Mouse (Mus musculus): ENCODE data around the gene Arpc5.
"Not testable (repeated sequence)": the region's sequence is repeated elsewhere in the genome, so short reads cannot be mapped to it uniquely, and the experiment has no call there.

Arpc5 gene

GRCm38 (mm10) chr1:152766032-152766772, at the start of gene Arpc5, which contains the start of gene Rgl1:
TSS of gene Arpc5 (plus strand) at chr1:152766542.
TSS of gene Rgl1 (minus strand) at chr1:152766351.
- ATAC-seq (ENCODE audit: low TSS enrichment) = peak; percentile 86

GRCm38 (mm10) chr1:152717329-152717728, 49.0 kb upstream of the Arpc5 start:
- ATAC-seq (ENCODE audit: low TSS enrichment) = no peak

GRCm38 (mm10) chr1:152718200-152718599, 48.1 kb upstream of the Arpc5 start:
- no peak for ATAC-seq (ENCODE audit: low TSS enrichment)

- ATAC-seq (ENCODE audit: low TSS enrichment) = no peak
Observed at GRCm38 (mm10) chr1:152720969-152721368, 45.4 kb upstream of the Arpc5 start.

- no peak for ATAC-seq (ENCODE audit: low TSS enrichment)
Observed at GRCm38 (mm10) chr1:152721535-152722198, 44.7 kb upstream of the Arpc5 start.

GRCm38 (mm10) chr1:152724286-152724685, 42.1 kb upstream of the Arpc5 start:
- no peak for ATAC-seq (ENCODE audit: low TSS enrichment)

- ATAC-seq (ENCODE audit: low TSS enrichment) = no peak
Observed at GRCm38 (mm10) chr1:152726095-152726494, 40.2 kb upstream of the Arpc5 start.

GRCm38 (mm10) chr1:152727604-152728236, 38.6 kb upstream of the Arpc5 start:
- no peak for ATAC-seq (ENCODE audit: low TSS enrichment)

GRCm38 (mm10) chr1:152738793-152739192, 27.5 kb upstream of the Arpc5 start:
- ATAC-seq (ENCODE audit: low TSS enrichment) = no peak

- no peak for ATAC-seq (ENCODE audit: low TSS enrichment)
Observed at GRCm38 (mm10) chr1:152739374-152739773, 27.0 kb upstream of the Arpc5 start.

- no peak for ATAC-seq (ENCODE audit: low TSS enrichment)
Observed at GRCm38 (mm10) chr1:152743095-152743826, 23.1 kb upstream of the Arpc5 start.

GRCm38 (mm10) chr1:152746426-152746825, 19.9 kb upstream of the Arpc5 start:
- peak; percentile 55 for ATAC-seq (ENCODE audit: low TSS enrichment)

- no peak for ATAC-seq (ENCODE audit: low TSS enrichment)
Observed at GRCm38 (mm10) chr1:152749276-152749675, 17.1 kb upstream of the Arpc5 start.

GRCm38 (mm10) chr1:152750312-152750965, 15.9 kb upstream of the Arpc5 start, which contains the start of gene Apobec4:
TSS of gene Apobec4 (plus strand) at chr1:152750551.
- ATAC-seq (ENCODE audit: low TSS enrichment) = peak; percentile 90

GRCm38 (mm10) chr1:152761791-152762190, 4.6 kb upstream of the Arpc5 start:
- ATAC-seq (ENCODE audit: low TSS enrichment) = no peak

GRCm38 (mm10) chr1:152766804-152767748, 734 bp downstream of the Arpc5 start:
- ATAC-seq (ENCODE audit: low TSS enrichment) = peak; percentile 26

GRCm38 (mm10) chr1:152767749-152768488, 1.6 kb downstream of the Arpc5 start:
- ATAC-seq (ENCODE audit: low TSS enrichment) = peak; percentile 36

GRCm38 (mm10) chr1:152771016-152771415, 4.7 kb downstream of the Arpc5 start:
- ATAC-seq (ENCODE audit: low TSS enrichment) = peak; percentile 35; the same call in 1 of the 2 replicates

GRCm38 (mm10) chr1:152774601-152775000, 8.3 kb downstream of the Arpc5 start:
- not testable (repeated sequence) for ATAC-seq (ENCODE audit: low TSS enrichment)
